Mouse (Mus musculus) left cerebral cortex, postnatal 4 days (tissue): Measurements from ENCODE around the gene Itgb3bp. TPM values are rescaled to one million over a fixed set of nuclear protein-coding genes. Genes with fewer than 3 reads are reported as not detected.

Source experiments
- DNase-seq: peaks from one replicate; pipeline ENCODE4 v3.0.0-alpha.2; 2022
- intact Hi-C: fragments of 180-260 bp; cut with DNase I; formaldehyde crosslinking; loops from one replicate; pipeline ENCODE4 v1.15.1; 2025
- total RNA-seq, 2 experiments: library from RNA; stranded (reverse); gene quantifications; 2 replicates each; pipeline ENCODE4 v1.2.3; 2021

Gene Itgb3bp
- total RNA-seq = 1 to 10 TPM; 4.1 to 4.5 TPM

- DNase-seq = peak; percentile 80
- intact Hi-C loops = no loop called here
Observed at GRCm38 (mm10) chr4:99929613-99930517, at the start of gene Itgb3bp. Gene Itgb3bp, minus strand, starts transcription at chr4:99929813.

GRCm38 (mm10) chr4:99979326-99979725 is 49.7 kb upstream of the Itgb3bp start:
- intact Hi-C loops = no loop called here

GRCm38 (mm10) chr4:99974375-99974774 is 44.8 kb upstream of the Itgb3bp start:
- intact Hi-C loops = no loop called here
- peak; percentile 82 for DNase-seq

More at GRCm38 (mm10) chr4:99979326-99979725, 49.7 kb upstream of the Itgb3bp start:
- no peak for DNase-seq

DNA sequence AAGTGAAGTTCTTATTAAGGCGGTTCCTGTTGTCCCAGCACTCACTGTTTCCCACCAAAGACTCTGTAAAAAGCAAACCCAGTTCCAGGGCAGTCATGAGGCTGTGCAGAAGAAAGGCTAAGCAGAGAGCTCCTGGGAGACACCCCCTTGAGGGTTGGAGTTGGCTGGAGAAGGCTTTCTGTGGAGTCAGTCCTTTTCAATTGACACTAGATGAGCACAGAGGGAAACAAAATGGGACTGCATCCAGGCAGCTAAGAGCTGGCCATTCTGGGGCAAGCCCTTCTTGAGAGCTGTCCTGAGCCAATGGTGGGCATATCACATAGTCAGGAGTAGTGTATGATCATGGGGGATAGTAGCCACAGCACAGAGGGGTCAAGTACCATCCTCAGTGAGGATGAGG is 44.3 kb upstream of the Itgb3bp start:
- peak; percentile 69 for DNase-seq
- intact Hi-C loops = no loop called here

GRCm38 (mm10) chr4:99972886-99973285 is 43.3 kb upstream of the Itgb3bp start:
- intact Hi-C loops = no loop called here
- no peak for DNase-seq

GRCm38 (mm10) chr4:99970097-99970496 is 40.5 kb upstream of the Itgb3bp start:
- intact Hi-C loops = no loop called here

DNA sequence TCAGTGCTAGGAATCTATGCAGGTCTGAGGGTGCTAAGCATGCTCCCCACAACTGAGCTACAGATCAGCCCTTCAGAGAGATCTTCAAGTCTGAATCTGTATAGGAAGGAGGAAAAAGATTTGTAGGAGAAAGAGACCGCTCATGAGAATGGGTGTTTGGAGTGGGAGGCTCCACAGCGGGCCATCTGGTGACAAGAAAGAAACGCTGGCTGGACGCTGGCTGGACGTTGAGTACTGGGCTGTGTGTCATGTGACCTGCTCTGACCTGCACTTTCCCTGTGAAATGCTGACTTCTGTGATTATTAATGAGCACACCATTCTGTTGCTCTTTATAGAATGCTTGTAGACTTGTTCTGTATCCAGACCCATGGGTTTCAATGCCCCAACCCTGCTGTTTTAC is 39.7 kb upstream of the Itgb3bp start:
- intact Hi-C loops = no loop called here
- DNase-seq = no peak

More at GRCm38 (mm10) chr4:99970097-99970496, 40.5 kb upstream of the Itgb3bp start:
- DNase-seq = no peak

GRCm38 (mm10) chr4:99966555-99966954 is 36.9 kb upstream of the Itgb3bp start:
- no peak for DNase-seq
- intact Hi-C loops = no loop called here

GRCm38 (mm10) chr4:99959308-99959707 is 29.7 kb upstream of the Itgb3bp start:
- intact Hi-C loops = no loop called here
- no peak for DNase-seq

DNA sequence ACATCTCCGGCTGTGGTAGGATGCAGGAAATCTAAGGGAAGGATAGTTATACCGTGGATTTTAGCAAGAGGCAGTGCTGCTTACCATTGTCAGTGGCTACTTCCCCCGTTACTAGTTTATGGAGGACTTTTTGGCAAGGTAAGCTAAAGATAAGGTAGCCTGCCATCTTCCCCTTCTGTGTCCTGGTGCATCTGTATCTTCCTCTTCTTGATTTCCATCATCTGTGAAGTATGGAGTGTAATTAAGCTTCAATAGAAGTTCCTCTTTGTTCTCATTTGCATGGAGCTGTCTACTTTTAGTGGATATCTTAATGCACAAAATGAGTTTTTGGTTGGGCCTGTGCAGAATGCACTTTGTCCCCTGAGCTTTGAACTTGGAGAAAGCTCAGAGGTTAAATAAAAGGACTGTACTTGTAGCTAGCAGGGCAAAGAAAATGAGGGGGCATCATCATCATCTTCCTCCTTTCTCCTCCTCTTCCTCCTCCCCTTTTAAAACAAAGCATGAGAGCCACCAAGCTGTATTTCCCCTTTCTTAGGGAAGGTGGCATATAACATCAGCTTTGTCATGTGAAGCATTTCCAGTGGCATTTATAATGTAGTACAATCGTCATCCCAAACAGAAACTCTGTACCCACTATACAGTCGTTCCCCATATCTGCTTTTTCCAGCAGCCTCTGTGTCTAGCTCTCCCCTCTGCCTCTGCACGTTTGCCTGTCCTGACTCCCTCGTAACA is 28.6 kb upstream of the Itgb3bp start:
- no peak for DNase-seq
- intact Hi-C loops = no loop called here

DNA sequence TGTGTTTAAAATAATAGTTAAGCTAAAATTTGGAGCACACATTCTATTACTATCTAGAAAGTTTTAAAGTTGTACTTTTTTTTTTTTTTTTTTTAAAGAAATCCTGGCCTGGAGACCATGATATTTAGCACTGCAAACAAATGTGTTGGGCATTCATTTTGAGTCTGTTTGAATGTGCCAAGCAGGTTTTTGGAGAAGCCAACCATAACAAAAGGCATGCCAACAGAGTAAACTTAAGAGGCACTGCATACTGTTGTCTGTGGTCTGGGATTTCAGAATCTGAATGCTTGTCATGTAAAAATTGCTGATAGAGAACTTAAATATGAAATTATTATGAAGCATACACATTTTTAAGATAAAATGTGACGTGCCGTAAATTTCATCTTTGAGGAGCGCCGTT is 27.6 kb upstream of the Itgb3bp start:
- intact Hi-C loops = no loop called here
- DNase-seq = no peak

GRCm38 (mm10) chr4:99955396-99955795 is 25.8 kb upstream of the Itgb3bp start:
- DNase-seq = peak; percentile 27
- intact Hi-C loops = no loop called here

- intact Hi-C loops = no loop called here
- DNase-seq = no peak
Observed at GRCm38 (mm10) chr4:99953904-99954303, 24.3 kb upstream of the Itgb3bp start.

DNA sequence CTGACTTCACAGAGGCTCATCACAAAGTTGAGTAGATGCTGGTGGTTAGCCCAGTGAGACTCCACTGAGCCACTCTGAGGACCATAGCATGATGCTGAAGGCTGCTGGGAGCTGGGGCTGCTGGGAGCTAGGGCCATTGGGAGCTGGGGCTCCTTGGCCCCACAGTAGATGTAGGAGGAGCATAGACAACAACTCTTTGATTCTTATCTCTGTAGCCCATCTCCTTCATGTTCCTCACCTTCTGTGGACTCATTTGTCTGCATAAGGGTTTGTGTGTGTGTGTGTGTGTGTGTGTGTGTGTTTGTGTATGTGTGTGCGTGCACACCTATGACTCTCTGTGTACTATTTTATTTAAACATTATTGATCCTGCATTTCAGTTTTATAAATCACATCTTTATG is 18.3 kb upstream of the Itgb3bp start:
- no peak for DNase-seq
- intact Hi-C loops = loop anchor here (5.0 kb wide), 1 partner anchor 589 kb away; no protein-coding TSS in a partner anchor

- DNase-seq = no peak
- intact Hi-C loops = loop anchor here (5.0 kb wide), 1 partner anchor 590 kb away; no protein-coding TSS in a partner anchor
Observed at GRCm38 (mm10) chr4:99947192-99947591, 17.6 kb upstream of the Itgb3bp start.

GRCm38 (mm10) chr4:99946516-99946915 is 16.9 kb upstream of the Itgb3bp start:
- intact Hi-C loops = loop anchor here (5.0 kb wide), 1 partner anchor 591 kb away; no protein-coding TSS in a partner anchor
- DNase-seq = no peak

DNA sequence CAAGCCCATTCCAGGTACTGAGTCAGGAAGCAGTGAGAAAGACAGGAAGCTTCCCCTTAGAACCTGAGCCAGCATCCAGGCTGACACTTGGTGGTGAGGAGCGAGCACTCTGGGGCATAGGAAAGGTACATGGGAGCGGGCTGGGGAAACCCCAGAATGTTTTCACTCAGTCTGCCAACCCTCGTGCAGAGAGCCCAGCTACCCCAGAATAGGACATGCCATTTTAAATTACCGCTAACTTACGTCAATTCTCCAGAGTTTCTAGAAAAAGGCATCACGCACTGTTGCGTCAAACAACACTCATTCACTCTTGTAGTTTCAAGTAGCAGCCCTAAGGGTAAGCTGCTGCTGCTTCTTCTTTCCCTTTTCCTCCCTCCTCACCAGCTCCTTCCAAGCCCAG is 15.4 kb upstream of the Itgb3bp start:
- intact Hi-C loops = loop anchor here (5.0 kb wide), 1 partner anchor 592 kb away; no protein-coding TSS in a partner anchor
- no peak for DNase-seq

DNA sequence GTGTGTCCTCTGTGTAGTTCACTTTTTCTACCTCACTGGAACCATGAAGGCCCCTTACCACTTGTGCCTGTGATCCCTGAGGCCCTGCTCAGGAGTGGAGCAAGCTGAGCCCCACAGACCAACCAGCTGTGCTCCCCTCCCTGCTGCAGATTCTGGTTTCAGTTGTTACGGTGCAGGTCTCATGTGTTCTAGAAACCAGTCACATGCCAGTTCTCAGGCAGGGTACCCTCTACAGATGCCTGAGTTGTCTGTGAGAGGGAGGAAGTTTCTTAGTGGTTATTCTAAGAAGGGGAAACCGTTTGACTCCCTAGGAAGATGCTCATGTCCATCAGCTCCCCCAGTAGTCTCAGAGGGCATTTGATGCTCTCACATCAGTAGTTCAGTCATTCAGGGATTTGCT is 15.0 kb upstream of the Itgb3bp start:
- no peak for DNase-seq
- intact Hi-C loops = loop anchor here (5.0 kb wide), 1 partner anchor 593 kb away; no protein-coding TSS in a partner anchor

- DNase-seq = peak; percentile 29
- intact Hi-C loops = no loop called here
Observed at GRCm38 (mm10) chr4:99941655-99942414, 12.2 kb upstream of the Itgb3bp start.

DNA sequence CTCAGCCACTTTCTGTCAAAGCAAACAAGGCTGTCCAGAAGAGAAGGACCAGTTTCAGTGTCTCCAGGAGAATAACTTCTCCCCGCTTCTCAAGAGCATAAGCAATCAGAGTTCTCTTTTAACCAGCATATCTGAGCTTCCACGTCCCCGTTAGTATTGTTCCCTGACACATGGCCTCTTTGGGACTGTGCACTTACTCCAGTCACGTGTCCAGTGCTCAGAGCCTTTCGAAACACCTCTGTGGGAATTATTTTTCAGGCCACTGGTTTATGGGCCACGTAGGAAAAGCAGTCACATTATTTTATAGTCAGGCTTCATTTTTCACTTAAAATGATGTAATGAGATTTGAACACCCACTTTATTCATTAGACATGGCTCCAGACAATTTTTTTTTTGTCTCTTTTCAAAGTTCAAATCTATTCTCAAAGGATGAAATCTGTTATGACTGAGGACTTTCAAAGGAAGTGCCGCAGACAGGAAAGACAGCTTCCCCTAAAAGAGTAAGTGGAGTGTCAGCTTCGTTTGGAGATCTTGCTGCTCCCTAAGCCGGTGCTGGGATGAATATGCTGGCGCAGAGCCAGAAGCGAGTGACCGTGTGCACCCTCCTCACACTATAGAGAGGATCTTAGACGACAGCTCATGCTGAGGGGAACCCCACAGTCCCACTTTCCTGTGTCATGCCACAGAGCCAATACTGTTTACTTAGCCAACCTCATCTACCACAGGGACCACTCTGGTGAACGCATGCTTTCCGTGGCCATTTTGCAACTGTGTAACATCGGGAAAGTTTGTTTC is 10.3 kb upstream of the Itgb3bp start:
- intact Hi-C loops = no loop called here
- DNase-seq = peak; percentile 74
